18 mouse cellular contexts compared by ENCODE assay signal in the genomic region with DNA sequence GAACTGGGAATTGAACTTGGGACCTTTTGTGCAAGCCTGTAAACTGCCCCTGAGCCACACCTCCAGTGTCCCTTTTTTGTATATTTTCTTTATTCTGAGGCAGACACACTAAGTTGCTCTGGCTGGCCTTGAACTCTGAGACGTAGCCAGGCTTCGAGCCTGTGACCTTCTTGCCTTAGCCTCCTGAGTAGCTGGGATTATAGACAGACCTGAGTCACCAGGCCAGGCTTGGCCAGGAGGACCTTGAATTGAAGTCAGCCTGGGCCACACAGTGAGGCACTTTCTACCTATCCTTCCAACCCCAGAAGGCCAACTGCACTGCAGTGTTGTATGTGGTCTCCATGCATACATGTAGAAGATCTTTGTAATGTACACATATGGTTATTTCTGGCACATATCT.
"Had no signal": no experiment of that assay in that cellular context is flagged by ENCODE, and none has a peak within 500 bp of the region (broad histone marks: within the 10 kb centered on the region; RNA-seq: fewer than 3 reads in every experiment).

No protein-coding gene starts in this region.

- H3K4me2 ChIP-seq: limb, embryonic 12.5 days; limb, embryonic 15.5 days; liver, embryonic 11.5 days; liver, embryonic 15.5 days; midbrain, embryonic 11.5 days; stomach, embryonic 15.5 days had no signal

- H3K4me3 ChIP-seq: limb, embryonic 12.5 days; limb, embryonic 15.5 days; liver, embryonic 15.5 days; stomach, embryonic 15.5 days had no signal

- H3K9me3 ChIP-seq: limb, embryonic 15.5 days; stomach, embryonic 15.5 days had no signal

- DNase-seq: kidney, postnatal 10 days; kidney, postnatal 36 days; layer of hippocampus, adult 9-11 months; left cerebral cortex, postnatal 4 days; lung, adult 2 months; lung, postnatal 14 days; lung, postnatal 4 days; midbrain, embryonic 14.5 days; right cerebral cortex, postnatal 14 days; right cerebral cortex, postnatal 4 days; spleen, adult 18-20 months; thymus, postnatal 25 days had no signal

- H3K36me3 ChIP-seq: stomach, embryonic 15.5 days had no signal

- H3K27ac ChIP-seq: limb, embryonic 12.5 days; limb, embryonic 15.5 days; liver, embryonic 15.5 days; stomach, embryonic 15.5 days had no signal

- H3K9ac ChIP-seq: limb, embryonic 12.5 days; limb, embryonic 15.5 days; liver, embryonic 15.5 days; stomach, embryonic 15.5 days had no signal

- H3K27me3 ChIP-seq: limb, embryonic 12.5 days; limb, embryonic 15.5 days; liver, embryonic 15.5 days; stomach, embryonic 15.5 days had no signal
